Mouse (Mus musculus) mouse trophoblast stem cell (cell line): ENCODE data around the gene Cacng1.

Experiments used
- in situ Hi-C, 2 experiments: fragments of 300-500 bp; cut with MseI, MboI; formaldehyde crosslinking; loops; 2 replicates in 1 of 2; 3 replicates in 1 of 2; pipeline ENCODE4 v1.15.1; 2025

Cacng1 gene

DNA sequence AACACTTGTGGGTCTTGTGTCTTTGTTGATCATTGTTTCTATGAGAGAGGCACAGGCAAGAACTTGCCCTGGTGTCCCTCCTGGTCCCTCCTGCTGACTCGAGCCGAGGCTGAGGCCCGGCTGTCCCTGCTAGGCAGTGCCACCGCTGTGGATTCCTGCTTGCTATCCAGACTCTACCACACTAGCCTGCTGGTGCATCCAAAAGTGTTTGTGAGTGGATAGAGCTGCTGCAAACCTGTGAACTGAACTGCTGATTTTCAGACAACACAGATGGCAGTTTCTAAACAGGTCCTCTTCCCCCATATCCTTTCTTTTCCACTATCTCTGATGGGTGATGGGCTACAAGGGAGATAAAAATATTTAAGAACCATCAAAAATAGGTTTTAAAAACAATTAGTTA is 60.8 kb downstream of the Cacng1 start:
- in situ Hi-C loops, result no loop called here
